Mouse (Mus musculus) heart, postnatal 0 days (tissue): ENCODE measurements at regions not wholly inside any gene's neighbourhood (a gene's known extent, or its start where the extent isn't known, plus 50 kb on each side); places are given as distances from the start of the nearest gene placed in this dataset.

Source experiments
- ATAC-seq: fragments of 200-750 bp; cut with Nextera tagmentation; 2 replicates; pipeline ENCODE4 v1.8.0; 2017; ENCODE audit warnings: low read depth, moderate number of reproducible peaks, moderate library complexity; ENCODE audit not compliant: insufficient read depth
- DNase-seq: peaks from one replicate; pipeline ENCODE4 v3.0.0-alpha.2; 2016; ENCODE audit warnings: low spot score
- H3K27ac ChIP-seq: fragments of 300-500 bp; sonication (generic); 2 replicates; pipeline ENCODE4 v1.5.1; 2014; ENCODE audit warnings: low read depth, mild to moderate bottlenecking
- H3K27me3 ChIP-seq: fragments of 300-500 bp; sonication (generic); 2 replicates; pipeline ENCODE4 v1.6.1; 2014; ENCODE audit warnings: low read length, mixed read lengths; ENCODE audit not compliant: control insufficient read depth, insufficient read depth
- H3K36me3 ChIP-seq: fragments of 300-500 bp; sonication (generic); replicated peaks from 2 replicates; pipeline ENCODE4 v1.6.1; 2014; ENCODE audit warnings: low read length, mixed read lengths; ENCODE audit not compliant: control insufficient read depth, insufficient read depth
- H3K4me1 ChIP-seq: fragments of 300-500 bp; sonication (generic); 2 replicates; pipeline ENCODE4 v1.6.1; 2014; ENCODE audit warnings: antibody characterized with exemption; ENCODE audit not compliant: control insufficient read depth, insufficient read depth
- H3K4me2 ChIP-seq: fragments of 300-500 bp; sonication (generic); 2 replicates; pipeline ENCODE4 v1.6.1; 2014; ENCODE audit warnings: low read depth, mild to moderate bottlenecking, low read length, moderate library complexity
- H3K4me3 ChIP-seq: fragments of 300-500 bp; sonication (generic); 2 replicates; pipeline ENCODE4 v1.5.1; 2014; ENCODE audit warnings: low read depth, low read length
- H3K9ac ChIP-seq: fragments of 300-500 bp; sonication (generic); replicated peaks from 2 replicates; pipeline ENCODE4 v1.6.1; 2014; ENCODE audit warnings: low read depth, low read length, mixed read lengths
- H3K9me3 ChIP-seq: fragments of 300-500 bp; sonication (generic); replicated peaks from 2 replicates; pipeline ENCODE4 v1.6.1; 2016; ENCODE audit warnings: low read length; ENCODE audit not compliant: control insufficient read depth
- CTCF ChIP-seq: IDR thresholded peaks from 2 replicates; pipeline ENCODE4 v1.5.1; 2016; ENCODE audit warnings: antibody characterized with exemption, control low read depth, low read depth
- EP300 ChIP-seq: IDR thresholded peaks from 2 replicates; pipeline ENCODE4 v1.6.1; 2016; ENCODE audit warnings: antibody characterized with exemption, low read depth
- WGBS: fragments of 180-500 bp; shearing (Covaris S2); extraction: QIAGEN DNeasy Blood & Tissue Kit; methylation state at CpG from one replicate; pipeline ENCODE4 v1.1.7; 2014; 5-methylcytosine and 5-hydroxymethylcytosine counted together

GRCm38 (mm10) chr5:119060886-119061285 lies 500.4 kb downstream of the Med13l start:
- H3K36me3 ChIP-seq, result no peaks in the 10 kb centered on the region
- no peak for TF ChIP-seq EP300
- no peak for TF ChIP-seq CTCF
- ATAC-seq, result no peak

GRCm38 (mm10) chr5:119062478-119062877 lies 502.0 kb downstream of the Med13l start:
- TF ChIP-seq CTCF, result no peak
- DNase-seq (no peak), ATAC-seq (no peak)
- no peaks in the 10 kb centered on the region for H3K27me3 ChIP-seq
- H3K9ac ChIP-seq, result no peak overlapping the region
- H3K27ac ChIP-seq, result no peak overlapping the region
- no peaks in the 10 kb centered on the region for H3K36me3 ChIP-seq
- no peaks in the 10 kb centered on the region for H3K9me3 ChIP-seq
- H3K4me3 ChIP-seq, result no peak overlapping the region
- H3K4me2 ChIP-seq, result no peak overlapping the region
- WGBS, result 88% methylated on average over 11 of the region's 11 CpGs
- H3K4me1 ChIP-seq, result no peaks in the 10 kb centered on the region

More at GRCm38 (mm10) chr5:119060886-119061285, 500.4 kb downstream of the Med13l start:
- no peak overlapping the region for H3K4me2 ChIP-seq
- WGBS, result 68% methylated on average over 4 of the region's 4 CpGs
- no peak overlapping the region for H3K4me3 ChIP-seq
- no peaks in the 10 kb centered on the region for H3K9me3 ChIP-seq
- DNase-seq, result no peak
- no peak overlapping the region for H3K9ac ChIP-seq
- no peaks in the 10 kb centered on the region for H3K27me3 ChIP-seq
- no peak overlapping the region for H3K27ac ChIP-seq
- no peaks in the 10 kb centered on the region for H3K4me1 ChIP-seq

GRCm38 (mm10) chr5:119066666-119067065 lies 506.2 kb downstream of the Med13l start:
- Histone ChIP-seq H3K9me3 (no peaks in the 10 kb centered on the region), H3K4me2 (no peak overlapping the region), H3K4me3 (no peak overlapping the region), H3K9ac (no peak overlapping the region), H3K27ac (no peak overlapping the region), H3K36me3 (no peaks in the 10 kb centered on the region), H3K27me3 (no peaks in the 10 kb centered on the region), H3K4me1 (no peaks in the 10 kb centered on the region)
- 75% methylated on average over 6 of the region's 6 CpGs for WGBS
- DNase-seq, result no peak
- no peak for ATAC-seq
- no peak for TF ChIP-seq CTCF
- no peak for TF ChIP-seq EP300

- ATAC-seq, result no peak
- Histone ChIP-seq H3K9me3 (no peaks in the 10 kb centered on the region), H3K36me3 (no peaks in the 10 kb centered on the region), H3K9ac (no peak overlapping the region), H3K4me1 (no peaks in the 10 kb centered on the region), H3K4me2 (no peak overlapping the region), H3K4me3 (no peak overlapping the region), H3K27ac (no peak overlapping the region), H3K27me3 (no peaks in the 10 kb centered on the region)
- 64% methylated on average over 10 of the region's 10 CpGs for WGBS
- no peak for DNase-seq
- no peak for TF ChIP-seq CTCF
- no peak for TF ChIP-seq EP300
These were observed 509.4 kb downstream of the Med13l start for GRCm38 (mm10) chr5:119069765-119070333.

- ATAC-seq, result no peak
These were observed 512.2 kb downstream of the Med13l start for GRCm38 (mm10) chr5:119072712-119073111.

GRCm38 (mm10) chr5:119080747-119081146 lies 520.3 kb downstream of the Med13l start:
- TF ChIP-seq CTCF (no peak), EP300 (no peak)
- Histone ChIP-seq H3K27me3 (peaks cover 31% of the 10 kb centered on the region), H3K4me3 (no peak overlapping the region), H3K4me1 (no peaks in the 10 kb centered on the region), H3K27ac (no peak overlapping the region), H3K36me3 (no peaks in the 10 kb centered on the region), H3K9ac (no peak overlapping the region), H3K4me2 (no peak overlapping the region), H3K9me3 (no peaks in the 10 kb centered on the region)
- WGBS, result 69% methylated on average over 5 of the region's 5 CpGs
- ATAC-seq (no peak), DNase-seq (no peak)

More at GRCm38 (mm10) chr5:119072712-119073111, 512.2 kb downstream of the Med13l start:
- no peak for DNase-seq
- no peak overlapping the region for H3K4me3 ChIP-seq
- no peaks in the 10 kb centered on the region for H3K4me1 ChIP-seq
- H3K4me2 ChIP-seq, result no peak overlapping the region
- H3K27me3 ChIP-seq, result no peaks in the 10 kb centered on the region
- no peaks in the 10 kb centered on the region for H3K36me3 ChIP-seq
- H3K9ac ChIP-seq, result no peak overlapping the region
- 83% methylated on average over 14 of the region's 14 CpGs for WGBS
- no peak for TF ChIP-seq EP300
- no peak for TF ChIP-seq CTCF
- no peaks in the 10 kb centered on the region for H3K9me3 ChIP-seq
- no peak overlapping the region for H3K27ac ChIP-seq
